Mouse (Mus musculus) adrenal gland, postnatal 10 days (tissue): ENCODE measurements around the gene Acbd4. TPM values are rescaled to one million over a fixed set of nuclear protein-coding genes. Genes with fewer than 3 reads are reported as not detected.
A peak's percentile ranks its signal among the peaks of the same experiment; 100 is the strongest.

Experiments
- DNase-seq: peaks from one replicate; pipeline ENCODE4 v3.0.0; 2021; ENCODE audit warnings: mixed read lengths
- total RNA-seq, 2 experiments: library from RNA; stranded (reverse); gene quantifications; 2 replicates each; pipeline ENCODE4 v1.2.3; 2021

The Acbd4 gene
- total RNA-seq, 2 experiments from 2014 or later: 81.0 to 94.7 TPM

DNA sequence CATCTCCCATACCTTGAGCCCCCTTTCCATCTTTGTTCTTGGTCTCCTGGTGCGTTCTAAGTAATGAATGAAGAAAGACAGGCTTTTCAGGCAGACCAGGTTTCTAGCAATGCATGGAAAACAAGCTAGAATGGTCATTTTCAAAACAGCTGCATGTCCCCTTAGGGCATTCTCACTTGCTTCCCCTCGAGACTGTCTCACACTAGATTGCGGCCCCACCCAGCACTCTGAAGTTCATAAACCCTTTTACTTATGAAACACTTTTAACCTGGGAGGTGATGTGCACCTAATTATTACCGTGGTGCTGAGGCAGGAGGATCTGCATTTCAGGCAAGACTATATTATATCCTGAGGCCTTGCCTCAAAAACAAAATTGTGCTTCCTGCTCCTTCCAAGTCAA lies 12.3 kb downstream of the Acbd4 start:
- no peak for DNase-seq

DNA sequence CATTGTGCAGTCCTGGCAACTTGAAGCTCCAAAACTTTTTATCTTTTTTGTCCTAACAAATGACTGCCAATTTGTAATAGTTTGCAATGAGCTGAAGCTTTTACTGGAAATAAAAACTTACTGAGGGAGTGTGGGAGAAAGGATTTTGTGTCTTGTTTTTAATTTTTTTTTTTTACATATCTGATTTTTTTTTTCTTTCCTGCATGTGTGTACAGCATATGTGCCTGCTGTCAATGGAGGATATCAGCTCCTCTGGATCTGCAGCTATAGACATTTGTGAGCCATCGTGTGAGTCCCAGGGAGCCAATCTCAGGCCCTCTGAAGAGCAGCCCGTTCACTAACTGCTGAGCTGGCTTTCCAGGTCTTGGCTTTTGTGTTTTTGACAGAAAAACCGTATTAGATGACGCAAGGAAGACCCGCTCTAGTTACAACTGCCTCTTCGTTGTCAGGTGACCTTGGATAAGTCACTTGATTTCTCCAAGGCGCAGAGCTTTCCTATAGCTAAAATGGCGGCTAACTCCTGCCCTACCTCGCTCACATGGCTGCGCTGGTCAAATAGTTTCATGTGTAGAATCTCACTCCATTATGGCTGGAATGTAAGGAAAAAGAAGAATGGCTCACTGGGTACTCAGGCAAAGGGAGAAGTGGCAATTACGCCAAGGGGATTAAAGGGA lies 12.9 kb downstream of the Acbd4 start:
- no peak for DNase-seq

DNA sequence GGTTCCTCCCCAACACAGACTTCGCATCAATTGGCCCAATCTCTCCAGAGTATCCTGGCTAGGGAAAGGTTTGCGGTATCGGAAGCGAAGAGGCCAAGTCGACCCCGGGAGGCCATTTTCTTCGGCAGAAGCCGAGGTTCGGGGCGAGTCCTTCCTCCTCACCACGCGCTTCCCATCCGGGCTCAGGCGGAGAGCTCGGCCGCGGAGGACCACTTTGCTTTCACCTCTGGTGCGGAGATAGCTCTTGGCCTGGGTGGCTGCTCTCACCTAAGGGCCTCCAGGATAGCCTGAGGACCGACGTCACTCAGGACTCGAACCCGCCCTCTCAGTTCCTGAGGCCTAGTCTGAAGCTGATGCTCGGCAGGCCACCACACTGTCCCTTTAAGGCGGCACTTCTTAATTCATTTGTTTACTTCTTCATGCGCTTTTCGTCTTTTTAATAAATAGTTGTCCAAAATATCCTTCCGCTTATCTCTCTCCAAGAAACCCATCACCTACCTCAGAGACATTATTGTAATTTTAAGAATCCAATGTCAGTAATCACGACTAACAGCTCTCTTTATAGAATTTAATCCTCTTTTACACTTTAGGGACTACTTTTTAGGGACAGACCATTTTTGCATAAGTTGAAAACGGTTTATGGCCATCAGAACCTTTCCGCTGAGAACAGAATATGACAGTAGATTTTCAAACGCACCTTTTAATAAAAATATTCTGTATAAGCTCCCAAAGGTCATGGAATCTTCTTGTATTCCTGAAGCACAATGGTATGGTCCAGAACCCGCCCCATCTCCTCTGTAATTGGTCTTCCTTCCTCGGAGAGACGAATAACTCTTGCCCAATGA lies 13.9 kb downstream of the Acbd4 start:
- peak; percentile 85 for DNase-seq

DNA sequence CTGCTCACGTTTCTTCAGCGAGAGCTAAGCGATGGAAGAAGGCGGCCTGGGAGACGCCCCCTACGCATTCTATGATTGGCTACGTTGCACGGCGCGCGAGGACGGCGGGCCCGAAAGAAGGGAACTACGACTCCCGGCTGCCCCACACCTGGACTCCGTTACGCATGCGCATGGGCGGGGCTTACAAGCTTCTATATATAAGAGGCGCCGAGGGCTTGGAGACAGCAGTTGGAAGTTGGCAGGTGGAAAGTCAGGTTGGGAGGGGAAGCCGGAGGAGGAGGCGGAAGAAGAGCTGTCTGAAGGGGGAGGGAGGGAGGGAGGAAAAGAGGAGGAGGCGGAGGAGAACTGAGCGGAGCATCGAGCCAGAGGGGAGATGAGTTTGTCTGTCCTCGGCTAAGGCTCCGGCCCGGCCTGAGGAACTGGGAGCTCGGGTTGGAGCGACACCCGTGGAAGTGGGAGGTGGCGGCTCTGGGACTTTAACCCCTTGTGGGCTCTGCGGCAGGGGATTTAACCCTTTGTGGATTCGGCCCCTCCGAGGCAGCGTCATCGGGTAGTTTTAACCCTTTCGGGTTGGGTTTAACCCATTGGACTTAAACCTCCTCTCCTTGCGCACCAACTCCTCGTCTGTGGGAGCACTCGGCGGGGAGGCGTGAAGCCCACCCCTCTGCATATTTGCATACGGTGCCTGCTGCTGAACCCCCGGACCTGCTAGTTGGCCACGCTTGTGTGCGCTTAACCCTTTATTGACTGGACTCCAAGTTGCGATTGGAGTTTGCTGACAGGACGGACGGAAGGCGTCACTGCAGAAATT lies 14.7 kb downstream of the Acbd4 start, which contains the start of gene Hexim1:
Gene Hexim1 (plus strand): TSS at position 224 of the 811 bp plus-strand sequence.
- peak; percentile 100 for DNase-seq

DNA sequence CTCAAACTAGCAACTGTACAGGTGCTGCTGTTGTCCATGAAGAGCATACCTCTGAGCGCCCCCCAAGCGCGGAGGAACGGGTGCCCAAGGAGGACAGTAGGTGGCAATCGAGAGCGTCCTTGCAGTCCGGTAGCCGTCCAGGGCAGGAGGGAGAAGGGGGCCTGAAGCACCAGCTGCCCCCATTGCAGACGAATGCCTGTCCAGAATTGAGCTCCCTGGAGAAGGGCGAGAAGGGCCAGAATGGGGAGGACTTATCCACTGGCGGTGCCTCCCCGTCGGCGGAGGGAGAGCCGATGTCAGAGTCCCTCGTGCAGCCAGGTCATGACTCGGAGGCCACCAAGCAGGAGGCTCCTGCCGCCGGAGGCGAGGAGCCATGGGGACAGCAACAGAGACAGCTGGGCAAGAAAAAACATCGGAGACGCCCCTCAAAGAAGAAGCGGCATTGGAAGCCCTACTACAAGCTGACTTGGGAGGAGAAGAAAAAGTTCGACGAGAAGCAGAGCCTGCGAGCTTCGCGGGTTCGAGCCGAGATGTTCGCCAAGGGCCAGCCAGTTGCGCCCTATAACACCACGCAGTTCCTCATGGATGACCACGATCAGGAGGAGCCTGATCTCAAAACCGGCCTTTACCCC lies 15.6 kb downstream of the Acbd4 start:
- peak; percentile 86 for DNase-seq

DNA sequence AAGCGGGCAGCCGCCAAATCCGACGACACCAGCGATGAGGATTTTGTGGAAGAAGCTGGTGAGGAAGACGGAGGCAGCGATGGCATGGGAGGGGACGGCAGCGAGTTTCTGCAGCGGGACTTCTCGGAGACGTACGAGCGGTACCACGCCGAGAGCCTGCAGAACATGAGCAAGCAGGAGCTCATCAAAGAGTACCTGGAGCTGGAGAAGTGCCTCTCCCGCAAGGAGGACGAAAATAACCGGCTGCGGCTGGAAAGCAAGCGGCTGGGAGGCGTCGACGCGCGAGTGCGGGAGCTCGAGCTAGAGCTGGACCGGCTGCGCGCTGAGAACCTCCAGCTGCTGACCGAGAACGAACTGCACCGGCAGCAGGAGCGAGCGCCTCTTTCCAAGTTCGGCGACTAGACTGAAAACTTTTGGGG lies 16.1 kb downstream of the Acbd4 start:
- DNase-seq: no peak

DNA sequence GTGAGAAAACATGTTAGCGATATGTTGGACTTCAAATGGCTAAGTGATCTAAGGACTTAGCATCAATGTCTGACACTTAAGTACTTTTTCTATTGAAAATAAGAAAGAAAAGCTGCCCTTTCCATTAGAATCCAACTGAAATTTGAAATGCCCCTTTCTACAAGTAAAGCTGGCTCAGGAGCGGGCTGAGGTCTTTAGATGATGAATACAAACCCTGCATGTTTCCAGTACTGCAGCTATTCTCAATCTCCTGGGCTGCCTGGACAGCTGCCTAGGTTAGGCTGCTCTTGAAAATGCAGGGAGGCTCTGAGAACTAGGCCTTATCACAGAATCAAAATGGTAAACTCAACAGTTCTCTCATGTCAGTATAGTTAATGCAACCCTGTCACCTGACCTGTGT lies 17.4 kb downstream of the Acbd4 start:
- DNase-seq: no peak

DNA sequence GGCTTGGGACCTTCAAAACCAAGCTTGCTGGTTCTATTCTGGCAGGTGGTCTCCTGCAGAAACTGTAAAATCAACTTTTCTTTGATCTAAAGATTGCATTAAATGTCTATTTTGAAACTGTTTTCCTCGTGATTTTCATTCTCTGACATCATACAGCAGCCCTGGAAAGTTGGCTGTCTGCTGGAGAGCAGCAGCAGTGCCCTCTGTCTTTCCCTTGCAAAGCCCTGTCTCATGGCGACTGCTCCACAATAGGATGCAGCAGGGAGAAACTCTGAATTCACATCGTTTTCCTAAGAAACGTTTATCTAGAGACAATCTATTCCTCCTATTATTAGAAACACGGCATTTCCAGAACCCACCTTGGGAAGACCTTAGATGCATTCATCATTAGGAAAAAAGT lies 18.1 kb downstream of the Acbd4 start:
- no peak for DNase-seq

DNA sequence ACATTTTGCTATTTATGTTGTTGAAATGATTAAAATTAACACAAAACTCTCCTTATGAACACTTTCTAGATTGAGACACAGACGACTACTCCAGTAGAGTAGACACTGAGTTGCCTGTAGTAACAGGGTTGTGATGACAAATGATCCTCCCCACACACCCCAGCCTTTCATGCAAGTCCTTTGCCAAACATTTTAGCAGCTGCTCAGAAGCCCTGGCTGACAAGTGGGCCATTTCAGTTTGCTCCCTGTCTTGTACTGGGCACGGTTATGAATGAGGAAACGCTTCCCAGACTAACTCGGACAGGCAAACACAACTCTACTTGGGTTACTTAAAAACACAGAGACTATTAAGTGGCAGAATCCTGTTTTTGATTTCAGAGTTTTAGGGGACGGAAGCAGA lies 18.8 kb downstream of the Acbd4 start:
- DNase-seq: no peak

DNA sequence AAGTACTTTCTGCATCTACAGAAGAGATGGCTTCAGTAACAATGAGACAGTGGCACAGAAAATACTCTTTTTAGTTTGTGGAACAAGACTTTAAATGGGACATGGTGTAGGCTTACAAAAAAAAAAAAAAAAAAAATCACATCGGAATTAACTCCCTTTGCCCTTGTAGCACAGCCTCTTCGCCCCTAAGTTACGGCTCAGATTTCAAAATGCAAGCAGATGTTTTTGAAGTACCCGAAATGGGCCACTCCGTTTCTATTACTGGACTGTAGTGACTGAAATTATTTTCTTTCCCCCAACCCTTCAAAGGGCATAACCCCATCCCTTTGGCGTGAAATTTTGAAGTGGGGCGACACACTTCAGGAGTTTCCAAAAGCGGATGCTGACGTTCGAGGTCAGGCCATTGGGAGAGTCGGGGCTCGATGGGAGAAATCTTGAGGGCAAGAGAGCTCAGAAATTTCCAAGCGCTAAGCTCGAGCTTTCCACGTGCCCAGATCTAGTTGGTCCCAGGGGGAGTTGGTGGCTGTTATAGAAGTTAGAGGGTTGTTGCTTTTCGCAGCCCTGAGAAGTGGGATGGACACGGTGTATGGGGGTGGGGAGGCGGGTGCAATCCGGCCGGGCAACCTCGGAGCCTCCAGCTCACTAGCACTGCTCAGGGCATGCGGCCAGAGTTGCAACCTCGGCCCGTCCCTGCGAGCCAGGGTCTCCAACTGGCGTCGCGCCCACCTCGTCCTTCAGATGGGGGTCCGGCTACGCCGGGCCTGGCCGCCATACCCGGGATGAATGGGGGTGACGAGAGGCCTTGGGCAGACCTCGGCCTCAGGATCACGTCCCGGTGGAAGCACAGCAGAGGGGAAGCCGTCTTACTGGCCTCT lies 30.5 kb downstream of the Acbd4 start, which contains the start of gene Hexim2:
Gene Hexim2 (plus strand): TSS at position 729 of the 875 bp plus-strand sequence.
- DNase-seq: peak; percentile 81

DNA sequence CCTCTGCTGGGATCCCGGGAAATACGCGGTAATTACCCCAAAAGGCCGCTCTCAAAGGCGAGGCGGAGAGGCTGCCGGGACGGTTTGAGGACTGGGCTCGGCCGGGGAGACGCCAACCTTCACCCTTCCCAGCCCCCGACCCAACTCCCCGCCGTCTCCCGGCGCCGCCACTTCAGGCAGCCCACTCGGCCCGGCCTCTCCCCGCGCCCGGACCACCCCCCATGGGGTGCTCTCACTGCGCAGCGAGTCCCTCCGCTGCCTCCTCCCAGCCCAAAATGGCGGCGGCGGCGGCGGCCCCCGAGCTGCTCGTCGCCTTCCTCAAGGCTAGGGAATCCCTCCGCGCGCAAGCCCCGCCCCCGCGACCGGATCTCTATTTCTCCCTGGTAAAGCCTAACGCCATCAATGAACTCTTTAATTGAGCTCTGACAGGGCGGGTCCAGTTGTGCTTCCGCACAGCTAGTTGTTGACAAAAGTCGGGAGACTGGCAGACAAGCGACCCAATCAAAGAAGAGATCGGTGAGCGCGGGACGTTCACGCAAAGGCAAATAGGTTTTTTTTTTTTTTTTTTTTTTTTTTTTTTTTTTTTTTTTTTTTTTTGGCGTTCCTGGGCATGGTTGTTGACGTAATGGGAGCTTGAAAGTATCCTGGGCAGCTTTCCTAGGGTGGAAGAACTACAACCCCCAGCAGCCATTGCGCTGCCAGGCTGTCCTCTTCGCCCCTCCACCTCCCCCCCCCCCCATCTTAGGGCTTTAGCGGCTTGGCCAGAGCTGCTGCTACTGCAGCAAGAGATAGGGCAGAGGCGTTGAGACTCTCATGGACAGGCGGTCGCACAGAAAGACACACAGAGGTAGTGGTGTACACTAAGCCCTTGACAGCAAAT lies 31.3 kb downstream of the Acbd4 start:
- DNase-seq: peak; percentile 100

DNA sequence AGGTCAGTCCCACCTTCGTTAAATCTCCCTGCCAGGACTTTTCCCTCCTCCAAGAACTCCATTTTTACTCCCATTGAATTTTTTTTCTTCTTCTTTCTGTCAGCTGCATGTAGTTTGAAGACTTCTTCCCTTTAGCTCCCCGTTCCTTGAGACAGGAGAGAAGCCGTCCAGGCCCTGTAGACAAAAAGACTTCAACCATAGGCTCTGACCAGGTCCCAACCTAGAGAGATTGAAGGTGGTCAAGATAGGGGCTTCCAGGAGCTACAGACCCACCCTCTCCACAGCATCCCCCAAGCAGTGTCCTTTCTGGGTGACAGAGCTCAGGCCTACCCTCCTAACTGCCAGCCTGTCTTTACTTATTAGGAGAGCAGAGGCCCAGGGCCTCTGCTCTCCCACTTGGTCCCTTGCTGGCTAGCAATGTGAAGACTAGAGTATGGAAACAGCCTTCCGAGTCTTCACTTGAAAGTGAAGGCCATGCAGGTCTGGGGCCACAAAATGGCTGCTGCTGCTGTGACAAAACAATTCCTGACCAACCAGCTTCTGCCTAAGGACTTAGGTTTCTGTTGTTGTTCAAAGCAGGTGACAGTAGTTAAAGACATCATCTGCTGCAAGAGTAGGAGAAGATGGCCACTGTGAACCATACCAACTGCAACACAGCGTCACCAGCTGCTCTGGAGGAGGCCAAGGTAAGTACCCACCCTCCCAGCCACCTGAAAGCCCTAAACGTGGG lies 32.1 kb downstream of the Acbd4 start:
- no peak for DNase-seq

DNA sequence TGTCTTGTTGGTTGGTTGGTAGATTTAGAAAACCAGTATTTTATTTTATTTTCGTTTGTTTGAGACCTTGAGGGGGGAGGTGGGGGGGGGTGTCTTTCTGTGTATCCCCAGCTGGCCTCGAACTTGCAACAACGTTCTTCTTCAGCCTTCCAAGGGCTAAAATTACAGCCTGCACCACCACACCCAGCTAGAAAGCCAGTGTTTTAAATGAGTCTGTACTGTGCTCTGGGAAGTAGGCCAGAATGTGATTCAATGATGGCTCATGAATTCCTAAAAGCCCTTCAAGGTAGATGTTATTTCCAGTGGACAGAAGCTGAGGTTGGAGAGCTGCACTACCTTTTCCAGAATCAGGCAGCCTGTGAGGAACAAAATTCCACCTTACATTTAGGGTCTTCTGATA lies 32.7 kb downstream of the Acbd4 start:
- peak; percentile 66 for DNase-seq

DNA sequence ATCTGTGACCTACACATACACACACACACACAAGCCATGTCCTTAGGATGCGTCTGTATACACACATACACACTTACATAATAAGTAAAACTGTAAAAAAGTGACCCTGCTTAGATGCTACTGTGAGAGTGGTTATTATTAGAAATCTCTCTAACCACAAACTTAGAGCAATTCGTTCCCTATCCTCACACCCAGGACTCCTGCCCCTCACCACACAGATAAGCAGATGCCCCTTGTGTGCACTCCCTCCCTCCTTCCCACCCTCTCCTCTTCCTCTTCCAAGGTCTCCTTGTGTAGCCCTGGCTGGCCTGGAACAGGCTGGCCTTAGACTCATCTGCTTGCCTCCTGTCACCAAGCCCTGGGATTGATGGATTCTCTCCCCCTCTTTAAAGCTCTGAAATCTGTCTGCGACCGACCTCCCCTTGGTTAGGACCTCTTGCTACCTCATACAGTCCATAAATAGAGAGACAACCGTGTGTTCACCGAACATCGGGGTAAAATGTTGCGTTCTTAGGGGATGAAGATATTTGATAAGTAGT lies 34.6 kb downstream of the Acbd4 start:
- DNase-seq: no peak

DNA sequence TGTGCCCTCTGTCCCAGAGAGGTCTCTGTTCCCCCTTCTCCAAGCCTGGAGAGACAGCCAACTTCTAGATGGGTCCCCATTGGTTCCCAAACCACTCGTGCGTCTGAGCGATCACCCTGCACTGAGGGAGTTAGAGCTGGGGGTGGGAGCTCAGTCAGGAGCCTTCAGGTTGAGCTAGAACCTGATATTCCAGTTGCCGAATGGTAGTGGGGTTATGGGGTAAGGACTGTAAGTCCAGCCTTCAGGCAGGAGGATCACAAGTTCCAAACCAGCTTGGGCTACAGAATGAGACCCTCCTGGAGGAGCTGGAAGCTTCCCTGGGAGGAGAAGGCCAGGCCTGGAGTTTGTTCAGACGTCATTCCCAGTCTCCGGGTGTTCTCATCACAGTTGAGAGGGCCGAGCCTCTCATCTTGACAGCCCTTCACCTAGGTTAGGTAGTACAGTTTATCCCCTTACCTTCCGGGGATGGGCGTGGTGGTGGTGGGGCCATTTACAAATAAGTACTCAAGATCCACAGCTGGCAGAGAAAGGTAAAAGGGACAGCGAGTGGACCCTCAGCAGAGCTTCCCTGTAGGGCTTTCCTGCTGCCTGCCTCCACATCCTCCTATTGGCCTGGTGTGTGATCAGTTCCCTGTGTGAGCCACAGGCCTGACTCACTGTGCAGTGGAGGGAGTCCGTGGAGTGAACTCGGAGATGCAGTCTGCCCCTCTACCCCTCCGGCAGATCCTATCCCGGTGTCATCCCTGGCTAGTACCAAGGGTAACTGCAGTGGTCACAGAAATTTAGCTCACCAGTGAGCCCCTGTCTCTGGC lies 38.7 kb downstream of the Acbd4 start:
- peak; percentile 60 for DNase-seq

DNA sequence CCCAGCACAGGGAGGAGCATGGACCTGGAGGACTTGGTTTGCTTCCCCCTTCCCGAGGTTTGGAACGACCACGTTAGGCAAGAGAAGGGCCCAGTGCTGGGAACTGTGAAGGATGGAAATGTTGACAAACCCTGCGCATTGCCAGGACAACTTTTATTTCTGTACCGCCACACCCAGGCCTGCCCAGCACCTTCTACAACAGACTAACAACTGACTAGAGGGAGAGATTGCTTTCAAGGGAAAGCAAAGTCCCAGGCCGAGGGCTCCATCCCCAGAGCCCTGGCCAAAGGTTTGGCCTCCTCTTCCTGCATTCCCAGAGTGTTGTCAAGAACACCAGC lies 39.2 kb downstream of the Acbd4 start:
- DNase-seq: no peak

DNA sequence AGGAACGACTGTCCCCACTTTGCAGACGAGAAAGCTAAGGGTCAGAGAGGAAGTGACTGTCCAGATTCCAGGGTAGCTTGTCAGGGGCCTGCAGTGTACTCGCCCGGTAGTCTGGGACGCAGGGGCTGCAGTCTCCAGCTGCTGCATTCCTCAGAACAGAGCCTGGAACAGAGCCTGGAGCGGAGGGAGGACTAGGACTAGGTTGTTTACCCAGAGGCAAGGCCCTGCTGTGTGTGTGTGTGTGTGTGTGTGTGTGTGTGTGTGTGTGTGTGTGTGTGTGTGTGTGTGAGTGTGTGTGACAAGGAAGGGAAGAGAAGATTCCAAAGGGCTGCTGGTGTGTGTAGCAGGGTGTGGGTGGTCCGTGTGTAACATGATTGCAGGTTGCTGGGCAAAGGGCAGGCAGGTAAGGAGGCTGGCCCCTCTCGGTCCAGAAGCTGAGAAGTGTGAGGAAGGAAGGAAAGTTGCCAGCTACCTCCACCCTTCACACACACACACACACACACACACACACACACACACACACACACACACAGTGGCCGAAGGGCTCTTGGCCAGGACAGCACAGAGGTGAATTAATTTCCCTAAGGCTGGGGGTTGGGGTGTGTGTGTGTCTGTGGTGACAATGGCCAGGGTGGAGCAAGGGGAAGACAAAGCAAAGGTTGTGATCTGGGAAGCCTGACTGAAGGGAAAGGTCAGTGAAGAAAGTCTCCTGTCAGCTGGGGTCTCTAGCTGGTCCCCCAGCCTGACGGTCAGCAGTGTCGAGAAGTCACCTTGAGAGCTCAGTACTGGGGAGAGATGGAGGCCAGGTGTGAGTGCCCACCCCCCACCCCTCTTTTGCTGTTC lies 39.8 kb downstream of the Acbd4 start:
- DNase-seq: peak; percentile 77

DNA sequence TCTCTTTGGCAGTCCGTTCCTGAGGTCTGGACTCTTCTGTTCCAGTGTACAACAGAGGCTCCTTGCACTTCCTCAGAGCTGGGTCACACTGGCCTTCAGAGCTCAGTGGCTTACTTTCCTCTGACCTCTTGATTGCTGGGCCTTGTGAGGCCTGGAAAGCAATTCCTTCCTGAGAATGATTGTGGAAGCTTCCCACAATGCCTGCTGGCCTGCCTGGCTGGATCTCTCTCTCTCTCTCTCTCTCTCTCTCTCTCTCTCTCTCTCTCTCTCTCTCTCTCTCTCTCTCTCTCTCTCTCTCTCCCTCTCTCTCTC lies 40.4 kb downstream of the Acbd4 start:
- DNase-seq: peak; percentile 60
